Mouse (Mus musculus): ENCODE data around the gene Ovgp1. TPM values are rescaled to one million over a fixed set of nuclear protein-coding genes. Genes with fewer than 3 reads are reported as not detected.

The Ovgp1 gene
- polyA plus RNA-seq, 1 experiment from 2014 or later: 1.9 TPM

GRCm38 (mm10) chr3:106014546-106014945 lies 41.0 kb downstream of the Ovgp1 start, which contains the start of gene Pifo:
Gene Pifo (minus strand): TSS chr3:106014646.
- H3K9ac ChIP-seq (ENCODE audit: low read depth, low read length): no peak within 1 kb of the TSS
- H3K27me3 ChIP-seq (ENCODE audit: control insufficient read depth, insufficient read depth, low read length): no peaks in the 10 kb centered on the region
- H3K4me3 ChIP-seq (ENCODE audit: low read length): no peak within 1 kb of the TSS
- no peak within 1 kb of the TSS for H3K4me2 ChIP-seq (replicated peaks; ENCODE audit: low read depth, low read length)
- H3K4me1 ChIP-seq (ENCODE audit: control insufficient read depth, insufficient read depth, low read length): no peaks in the 10 kb centered on the region
- no peak within 1 kb of the TSS for H3K27ac ChIP-seq (ENCODE audit: low read depth, low read length)
- no peaks in the 10 kb centered on the region for H3K9me3 ChIP-seq (ENCODE audit: control insufficient read depth, low read length)
- WGBS: 92% methylated on average over 2 of the region's 2 CpGs
- ATAC-seq (ENCODE audit: low FRiP score, low TSS enrichment): no peak
- H3K36me3 ChIP-seq (ENCODE audit: control insufficient read depth, insufficient read depth, low read length): no peaks in the 10 kb centered on the region

- Histone ChIP-seq H3K27me3 (ENCODE audit: control insufficient read depth, insufficient read depth, low read length) (no peaks in the 10 kb centered on the region), H3K36me3 (ENCODE audit: control insufficient read depth, insufficient read depth, low read length) (no peaks in the 10 kb centered on the region), H3K4me1 (ENCODE audit: control insufficient read depth, insufficient read depth, low read length) (no peaks in the 10 kb centered on the region), H3K4me2 (replicated peaks; ENCODE audit: low read depth, low read length) (no peak overlapping the region), H3K27ac (ENCODE audit: low read depth, low read length) (no peak overlapping the region), H3K4me3 (ENCODE audit: low read length) (no peak overlapping the region), H3K9me3 (ENCODE audit: control insufficient read depth, low read length) (no peaks in the 10 kb centered on the region), H3K9ac (ENCODE audit: low read depth, low read length) (no peak overlapping the region)
- ATAC-seq (ENCODE audit: low FRiP score, low TSS enrichment): no peak
These were observed 48.3 kb downstream of the Ovgp1 start for GRCm38 (mm10) chr3:106021840-106022239.

- WGBS: 89% methylated on average over 2 of the region's 2 CpGs
These were observed 50.6 kb downstream of the Ovgp1 start for GRCm38 (mm10) chr3:106024135-106024534.

GRCm38 (mm10) chr3:106032781-106033180 lies 59.3 kb downstream of the Ovgp1 start, which contains the start of gene Chil5:
Gene Chil5 (minus strand): TSS chr3:106032814.
- Histone ChIP-seq H3K4me1 (ENCODE audit: control insufficient read depth, insufficient read depth, low read length) (no peaks in the 10 kb centered on the region), H3K9ac (ENCODE audit: low read depth, low read length) (no peak within 1 kb of the TSS), H3K4me3 (ENCODE audit: low read length) (no peak within 1 kb of the TSS), H3K27ac (ENCODE audit: low read depth, low read length) (no peak within 1 kb of the TSS), H3K4me2 (replicated peaks; ENCODE audit: low read depth, low read length) (no peak within 1 kb of the TSS), H3K9me3 (ENCODE audit: control insufficient read depth, low read length) (no peaks in the 10 kb centered on the region), H3K36me3 (ENCODE audit: control insufficient read depth, insufficient read depth, low read length) (no peaks in the 10 kb centered on the region), H3K27me3 (ENCODE audit: control insufficient read depth, insufficient read depth, low read length) (no peaks in the 10 kb centered on the region)
- 79% methylated on average over 1 of the region's 1 CpGs for WGBS
- no peak for ATAC-seq (ENCODE audit: low FRiP score, low TSS enrichment)

More at GRCm38 (mm10) chr3:106024135-106024534, 50.6 kb downstream of the Ovgp1 start:
- Histone ChIP-seq H3K4me2 (replicated peaks; ENCODE audit: low read depth, low read length) (no peak overlapping the region), H3K9me3 (ENCODE audit: control insufficient read depth, low read length) (no peaks in the 10 kb centered on the region), H3K27me3 (ENCODE audit: control insufficient read depth, insufficient read depth, low read length) (no peaks in the 10 kb centered on the region), H3K27ac (ENCODE audit: low read depth, low read length) (no peak overlapping the region), H3K9ac (ENCODE audit: low read depth, low read length) (no peak overlapping the region), H3K4me3 (ENCODE audit: low read length) (no peak overlapping the region), H3K4me1 (ENCODE audit: control insufficient read depth, insufficient read depth, low read length) (no peaks in the 10 kb centered on the region), H3K36me3 (ENCODE audit: control insufficient read depth, insufficient read depth, low read length) (no peaks in the 10 kb centered on the region)
- no peak for ATAC-seq (ENCODE audit: low FRiP score, low TSS enrichment)

Other genes starting within 250 kb of the Ovgp1 start
- 89.0 and 141 TPM in 2 replicates for gene Rap1a, start 172.4 kb upstream of the Ovgp1 start, polyA plus RNA-seq (2014; fragmentation: Nextera tagmentation; extraction: Ambion mirVana)
- gene Adora3, start 102.9 kb upstream of the Ovgp1 start, polyA plus RNA-seq (2014; fragmentation: Nextera tagmentation; extraction: Ambion mirVana): 0.18 TPM in 1 of 2 replicates, not detected in the other
- 0.53 TPM in 1 of 2 replicates, not detected in the other for gene Tmigd3, start 102.8 kb upstream of the Ovgp1 start, polyA plus RNA-seq (2014; fragmentation: Nextera tagmentation; extraction: Ambion mirVana)
- 0.64 and 0.70 TPM in 2 replicates for gene I830077J02Rik, start 41.0 kb upstream of the Ovgp1 start, polyA plus RNA-seq (2014; fragmentation: Nextera tagmentation; extraction: Ambion mirVana)
- gene Wdr77, start 14.3 kb upstream of the Ovgp1 start, polyA plus RNA-seq (2014; fragmentation: Nextera tagmentation; extraction: Ambion mirVana): 117 and 188 TPM in 2 replicates
- 515 and 618 TPM in 2 replicates for gene Atp5f1, start 13.6 kb upstream of the Ovgp1 start, polyA plus RNA-seq (2014; fragmentation: Nextera tagmentation; extraction: Ambion mirVana)
- not detected in 2 replicates for gene Pifo, start 40.9 kb downstream of the Ovgp1 start, polyA plus RNA-seq (2014; fragmentation: Nextera tagmentation; extraction: Ambion mirVana)
- gene Chil5, start 59.1 kb downstream of the Ovgp1 start, polyA plus RNA-seq (2014; fragmentation: Nextera tagmentation; extraction: Ambion mirVana): not detected in 2 replicates
- gene Chia1, start 139.5 kb downstream of the Ovgp1 start, polyA plus RNA-seq (2014; fragmentation: Nextera tagmentation; extraction: Ambion mirVana): not detected in 2 replicates
- not detected in 2 replicates for gene Chil3, start 193.9 kb downstream of the Ovgp1 start, polyA plus RNA-seq (2014; fragmentation: Nextera tagmentation; extraction: Ambion mirVana)
- not detected in 2 replicates for gene Chil4, start 245.8 kb downstream of the Ovgp1 start, polyA plus RNA-seq (2014; fragmentation: Nextera tagmentation; extraction: Ambion mirVana)